Mouse (Mus musculus) adrenal gland, postnatal 25 days (tissue): ENCODE data around the gene Wtap. TPM values are rescaled to one million over a fixed set of nuclear protein-coding genes. Genes with fewer than 3 reads are reported as not detected.
"Not testable (repeated sequence)": the region's sequence is repeated elsewhere in the genome, so short reads cannot be mapped to it uniquely, and the experiment has no call there.

Experiments
- DNase-seq: peaks from one replicate; pipeline ENCODE4 v3.0.0; 2021; ENCODE audit warnings: mixed read lengths
- total RNA-seq: library from RNA; stranded (reverse); gene quantifications from 2 replicates; pipeline ENCODE4 v1.2.3, GENCODE M21; 2021

The Wtap gene
- total RNA-seq, 1 experiment from 2014 or later, result 67.5 TPM

GRCm38 (mm10) chr17:12963476-12963875 lies 30.5 kb downstream of the Wtap start:
- no peak for DNase-seq

- peak; percentile 93 for DNase-seq
Measured at GRCm38 (mm10) chr17:12960331-12960873, 33.6 kb downstream of the Wtap start, which contains the start of gene Acat2. TSS of gene Acat2 (minus strand) at chr17:12960747.

- not testable (repeated sequence) for DNase-seq
Measured at GRCm38 (mm10) chr17:12959377-12959776, 34.6 kb downstream of the Wtap start.

DNA sequence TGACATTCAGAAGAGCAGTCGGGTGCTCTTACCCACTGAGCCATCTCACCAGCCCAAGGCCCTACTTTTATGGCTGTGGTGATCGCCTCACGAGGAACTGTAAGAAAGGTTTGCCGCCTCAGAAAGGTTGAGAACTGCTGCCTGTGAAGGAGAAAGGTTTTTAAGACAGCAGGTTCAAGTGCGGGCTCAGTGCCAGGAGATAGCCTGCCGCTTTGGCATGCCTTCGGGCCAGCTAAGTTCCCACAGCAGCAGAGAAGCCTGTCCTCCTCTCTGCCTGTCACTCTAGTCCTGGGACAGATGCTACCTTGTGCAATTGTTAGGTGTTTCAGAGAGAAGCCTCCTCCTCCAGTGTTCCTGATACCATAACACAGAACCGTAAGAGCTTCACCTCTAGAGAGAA lies 37.3 kb downstream of the Wtap start:
- peak; percentile 7 for DNase-seq

DNA sequence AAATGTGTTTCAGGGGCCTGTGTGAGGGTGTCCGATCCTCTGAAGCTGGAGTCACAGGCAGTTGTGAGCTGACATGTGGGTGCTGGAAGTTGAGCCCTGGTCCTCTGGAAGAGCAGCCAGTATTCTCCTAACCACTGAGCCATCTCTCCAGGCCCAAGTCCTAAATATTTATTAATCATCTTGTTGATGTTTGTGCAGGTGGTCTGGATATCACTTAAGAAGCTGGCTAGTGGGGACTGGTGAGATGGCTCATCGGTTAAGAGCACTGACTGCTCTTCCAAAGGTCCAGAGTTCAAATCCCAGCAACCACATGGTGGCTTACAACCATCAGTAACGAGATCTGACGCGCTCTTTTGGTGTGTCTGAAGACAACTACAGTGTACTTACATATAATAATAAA lies 44.3 kb downstream of the Wtap start:
- no peak for DNase-seq

- no peak for DNase-seq
Measured at GRCm38 (mm10) chr17:12942459-12943162, 51.4 kb downstream of the Wtap start.

DNA sequence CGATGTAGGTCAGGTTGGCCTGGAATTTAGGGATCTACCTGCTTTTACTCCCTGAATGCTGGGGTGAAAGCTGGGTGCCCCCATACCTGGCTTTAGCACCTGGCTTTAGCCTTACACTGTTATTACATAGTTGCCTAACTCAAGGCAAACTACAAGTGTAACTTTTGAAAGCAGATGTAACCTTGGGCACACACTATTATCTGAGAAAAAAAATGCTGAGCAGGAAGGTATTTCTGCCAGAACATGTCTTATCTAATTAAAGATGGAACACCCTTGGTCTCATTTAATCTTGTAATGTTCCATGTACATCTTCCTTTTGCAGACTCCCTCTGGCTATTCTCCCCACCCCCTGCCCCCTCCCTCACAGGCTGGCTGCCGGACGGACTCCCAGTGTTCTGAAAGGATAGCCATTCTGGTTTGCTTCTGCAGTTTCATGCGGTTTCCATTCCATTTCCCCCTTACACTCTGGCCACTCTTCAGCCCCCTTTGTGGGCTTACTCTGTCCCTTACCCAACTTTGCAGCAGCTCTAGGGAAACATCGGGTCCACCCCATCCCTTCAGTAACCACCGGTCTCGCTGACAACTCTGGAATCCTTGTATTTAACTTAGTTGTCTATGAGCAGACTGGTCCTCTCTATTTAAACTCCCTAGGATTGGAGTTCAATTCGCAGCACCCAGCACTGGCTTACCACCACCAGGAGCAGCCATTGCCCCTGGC lies 52.3 kb downstream of the Wtap start:
- DNase-seq, result no peak

DNA sequence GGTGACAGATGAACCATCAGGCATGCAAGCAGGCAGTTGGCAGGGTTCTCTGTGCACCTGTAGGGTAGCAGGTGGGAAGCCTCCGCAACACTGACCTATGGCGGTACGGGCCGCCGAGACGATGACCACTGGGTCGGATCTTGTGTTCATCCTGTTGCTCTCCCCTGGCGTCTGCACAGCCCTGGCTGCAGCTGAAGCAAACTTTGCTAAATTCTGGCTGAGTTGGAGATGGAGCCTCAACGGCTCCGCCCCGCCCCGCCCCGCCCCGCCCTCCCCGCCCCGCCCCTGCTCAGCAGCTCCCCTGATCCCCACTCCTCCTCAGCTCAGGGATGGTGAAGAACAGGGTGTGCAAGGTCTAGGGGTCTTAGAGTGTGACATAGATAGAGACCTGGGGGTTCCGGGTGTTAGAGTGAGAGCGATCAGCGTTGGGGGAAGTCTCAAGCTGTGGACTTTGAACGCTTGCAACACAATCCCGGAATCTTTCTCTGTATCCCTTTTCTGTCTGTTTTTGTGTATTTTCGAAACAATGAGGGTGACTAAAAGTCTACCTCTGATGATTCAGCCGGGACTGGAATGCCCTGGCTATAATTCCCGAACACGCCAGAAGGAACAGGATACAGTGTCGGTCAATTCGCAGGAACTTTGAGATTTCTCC lies 53.7 kb downstream of the Wtap start, which contains the start of gene Acat3:
Gene Acat3, minus strand, starts transcription at position 450 of the 655 bp plus-strand sequence.
- DNase-seq, result no peak

GRCm38 (mm10) chr17:12939377-12940148 lies 54.4 kb downstream of the Wtap start:
- not testable (repeated sequence) for DNase-seq

DNA sequence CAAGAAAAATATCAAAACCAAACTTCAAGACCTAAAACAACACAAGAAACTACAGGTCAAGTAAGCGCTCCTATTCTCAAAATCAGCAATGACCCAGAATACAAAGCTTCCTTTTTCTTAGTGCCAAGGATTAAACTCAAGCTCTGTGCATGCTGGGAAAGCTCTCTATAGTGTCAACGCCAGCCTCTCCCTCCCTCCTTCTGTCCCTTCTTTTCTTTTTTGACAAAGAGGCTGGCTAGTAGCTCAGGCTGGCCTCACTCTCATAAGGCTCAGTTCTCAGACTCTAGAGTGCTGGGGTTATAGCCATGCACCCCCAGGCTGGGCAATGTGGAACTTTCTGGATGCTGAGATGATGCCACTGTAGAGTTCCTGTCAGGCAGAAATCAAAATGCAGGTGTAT lies 55.9 kb downstream of the Wtap start:
- no peak for DNase-seq

GRCm38 (mm10) chr17:12937412-12937970 lies 56.5 kb downstream of the Wtap start:
- DNase-seq, result no peak

DNA sequence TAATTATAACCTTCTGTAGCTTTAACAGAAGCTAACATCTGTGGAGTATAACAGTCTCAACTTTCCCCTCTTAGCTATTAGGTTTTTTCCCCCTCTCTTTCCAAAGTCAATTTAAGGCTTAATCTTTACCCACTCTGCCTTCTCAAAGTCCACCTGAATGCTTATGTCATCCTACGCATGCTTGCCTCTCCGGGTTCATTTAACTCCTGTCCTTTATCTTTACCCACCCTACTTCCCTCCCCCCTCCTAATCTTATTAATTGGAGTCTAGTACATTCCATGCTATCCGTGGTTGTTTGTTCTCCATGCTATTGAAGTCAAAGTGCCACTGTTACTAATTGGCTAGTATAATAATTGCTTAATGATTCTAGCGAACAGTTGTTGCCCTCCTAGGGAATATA lies 58.2 kb downstream of the Wtap start:
- DNase-seq, result no peak

DNA sequence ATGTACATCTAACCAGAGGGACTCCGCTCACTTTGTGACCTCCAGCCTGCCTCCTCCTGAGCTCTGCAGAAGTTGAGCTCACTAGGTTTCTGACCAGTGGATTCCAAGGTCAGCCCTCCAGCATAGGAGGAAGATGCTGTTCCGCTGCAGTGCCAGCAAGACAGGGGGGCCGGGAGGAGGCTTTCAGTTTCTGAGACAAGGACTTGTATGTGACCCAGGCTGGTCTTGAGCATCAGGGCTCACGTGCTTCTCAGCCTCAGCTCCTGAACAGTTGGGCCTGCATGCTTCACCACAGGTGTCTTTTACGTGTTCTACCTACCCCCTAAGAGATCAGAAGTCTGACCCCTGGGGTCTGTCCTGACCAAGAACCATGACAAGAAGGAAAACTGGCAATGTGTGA lies 62.4 kb downstream of the Wtap start:
- not testable (repeated sequence) for DNase-seq

- DNase-seq, result no peak
Measured at GRCm38 (mm10) chr17:12925703-12926180, 68.2 kb downstream of the Wtap start.

- DNase-seq, result no peak
Measured at GRCm38 (mm10) chr17:12925001-12925400, 69.0 kb downstream of the Wtap start.

DNA sequence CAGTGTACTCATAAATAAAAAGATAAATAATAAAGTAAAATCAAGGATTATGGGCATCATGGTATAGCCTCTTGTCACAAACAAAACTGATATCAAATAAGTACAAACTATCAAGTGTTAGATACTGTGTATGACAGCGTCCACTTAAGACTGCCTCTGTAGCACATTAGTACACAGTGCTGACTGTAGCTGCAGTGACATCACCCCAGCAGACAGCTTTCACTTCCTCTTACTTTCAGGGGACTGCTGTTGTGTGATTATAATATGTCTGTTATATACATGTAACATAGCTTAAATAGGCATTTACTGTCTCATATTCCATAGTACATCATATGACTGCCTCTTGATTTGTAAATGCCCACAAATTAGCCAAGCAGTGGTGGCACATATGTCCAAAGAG lies 72.9 kb downstream of the Wtap start:
- no peak for DNase-seq

Other genes starting within 250 kb of the Wtap start
- gene Igf2r, start 224.5 kb downstream of the Wtap start, total RNA-seq, result 84.5 and 84.9 TPM in 2 replicates
- gene Mas1, start 126.0 kb downstream of the Wtap start, total RNA-seq, result not detected in 2 replicates
- not detected in 2 replicates for gene Mrgprh, start 118.1 kb downstream of the Wtap start, total RNA-seq
- 4.8 and 6.0 TPM in 2 replicates for gene Pnldc1, start 83.9 kb downstream of the Wtap start, total RNA-seq
- gene Tcp1, start 78.5 kb downstream of the Wtap start, total RNA-seq, result 206 and 219 TPM in 2 replicates
- gene Mrpl18, start 77.8 kb downstream of the Wtap start, total RNA-seq, result 63.0 and 72.7 TPM in 2 replicates
- 2.0 and 3.1 TPM in 2 replicates for gene Acat3, start 53.6 kb downstream of the Wtap start, total RNA-seq
- 122 and 138 TPM in 2 replicates for gene Acat2, start 33.4 kb downstream of the Wtap start, total RNA-seq
- 333 and 383 TPM in 2 replicates for gene Sod2, start 12.7 kb upstream of the Wtap start, total RNA-seq
- gene Gpr31b, start 58.1 kb upstream of the Wtap start, total RNA-seq, result 0.49 TPM in 1 of 2 replicates, not detected in the other
- 0.88 TPM in 1 of 2 replicates, not detected in the other for gene Tcp10b, start 66.9 kb upstream of the Wtap start, total RNA-seq
- 1.2 and 1.8 TPM in 2 replicates for gene Unc93a, start 137.6 kb upstream of the Wtap start, total RNA-seq
- gene Smok2a, start 227.0 kb upstream of the Wtap start, total RNA-seq, result not detected in 2 replicates
- gene Smok2b, start 236.1 kb upstream of the Wtap start, total RNA-seq, result not detected in 2 replicates